Mouse (Mus musculus): Measurements from ENCODE around the gene Tusc2. TPM values are rescaled to one million over a fixed set of nuclear protein-coding genes. Genes with fewer than 3 reads are reported as not detected.

Tusc2 gene
- polyA plus RNA-seq, 1 experiment, result 127 TPM

GRCm38 (mm10) chr9:107566041-107566709 is 3.1 kb downstream of the Tusc2 start:
- H3K4me3 ChIP-seq (replicated peaks; ENCODE audit: insufficient read depth, low read depth, low read length), result no peak overlapping the region
- H3K27ac ChIP-seq (ENCODE audit: insufficient read depth, low read length), result no peak overlapping the region
- 53% methylated on average over 15 of the region's 15 CpGs for WGBS
- DNase-seq, result peak; percentile 74 to 84
- H3K4me1 ChIP-seq (ENCODE audit: control insufficient read depth, insufficient read depth, low read length), result peaks cover 16% of the 10 kb centered on the region
- H3K27me3 ChIP-seq (ENCODE audit: control insufficient read depth, insufficient read depth, low read length), result no peaks in the 10 kb centered on the region
- peak; percentile 86 for TF ChIP-seq CTCF (IDR thresholded peaks at IDR 0.05; ENCODE audit: borderline replicate concordance, insufficient read depth, low read depth, low read length)
- TF ChIP-seq POLR2A (IDR thresholded peaks at IDR 0.05; ENCODE audit: borderline replicate concordance, insufficient read depth, low read length), result no peak

- peaks cover 16% of the 10 kb centered on the region for H3K4me1 ChIP-seq (ENCODE audit: control insufficient read depth, insufficient read depth, low read length)
- no peak for TF ChIP-seq CTCF (IDR thresholded peaks at IDR 0.05; ENCODE audit: borderline replicate concordance, insufficient read depth, low read depth, low read length)
- no peak for TF ChIP-seq POLR2A (IDR thresholded peaks at IDR 0.05; ENCODE audit: borderline replicate concordance, insufficient read depth, low read length)
- 79% methylated on average over 3 of the region's 3 CpGs for WGBS
- no peak for DNase-seq
- no peaks in the 10 kb centered on the region for H3K27me3 ChIP-seq (ENCODE audit: control insufficient read depth, insufficient read depth, low read length)
- no peak overlapping the region for H3K4me3 ChIP-seq (replicated peaks; ENCODE audit: insufficient read depth, low read depth, low read length)
- H3K27ac ChIP-seq (ENCODE audit: insufficient read depth, low read length), result no peak overlapping the region
Measured at GRCm38 (mm10) chr9:107566855-107567254, 3.8 kb downstream of the Tusc2 start.

DNA sequence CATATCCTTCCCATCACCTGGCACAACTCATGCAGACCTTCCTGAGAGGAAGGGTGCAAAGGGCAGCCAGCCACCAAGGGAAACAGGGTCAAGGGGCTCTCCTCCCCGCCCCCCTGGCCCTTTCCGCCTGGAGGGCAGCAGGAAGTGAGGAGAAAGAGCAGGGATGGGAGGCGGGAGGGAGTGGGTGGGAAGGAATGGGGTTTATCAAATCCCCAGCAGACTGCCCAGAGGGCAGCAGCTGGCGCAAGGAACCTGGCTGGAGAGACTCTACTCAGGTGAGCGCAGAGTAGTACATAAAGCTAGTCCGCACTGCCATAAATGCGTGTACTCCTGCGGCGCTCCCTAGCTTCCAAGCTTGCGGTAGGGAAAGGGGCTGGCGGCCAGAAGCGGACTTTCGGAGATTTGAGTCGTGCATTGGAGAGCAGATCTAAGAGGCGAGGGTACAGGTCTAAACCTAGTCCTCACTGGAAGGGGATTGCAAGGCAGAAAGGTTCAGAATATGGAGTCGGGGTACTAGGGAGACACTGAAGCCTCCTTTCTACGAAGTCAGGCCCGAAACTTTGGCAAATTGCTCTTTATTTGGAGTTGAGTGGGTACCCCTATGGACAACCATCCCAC is 4.8 kb downstream of the Tusc2 start, which contains the start of gene Hyal2:
Gene Hyal2, plus strand, starts transcription at position 244 of the 618 bp plus-strand sequence.
- WGBS, result 50% methylated on average over 18 of the region's 18 CpGs

GRCm38 (mm10) chr9:107568331-107569261 is 5.5 kb downstream of the Tusc2 start:
- H3K27ac ChIP-seq (ENCODE audit: insufficient read depth, low read length), result peak overlapping the region; percentile 24; the same call in 1 of the 2 replicates
- H3K4me3 ChIP-seq (replicated peaks; ENCODE audit: insufficient read depth, low read depth, low read length), result peak overlapping the region; percentile 63
- peak; percentile 79 to 81 for DNase-seq
- 4% methylated on average over 41 of the region's 41 CpGs for WGBS
- TF ChIP-seq POLR2A (IDR thresholded peaks at IDR 0.05; ENCODE audit: borderline replicate concordance, insufficient read depth, low read length) (peak; percentile 34; the same call in 1 of the 2 replicates), CTCF (IDR thresholded peaks at IDR 0.05; ENCODE audit: borderline replicate concordance, insufficient read depth, low read depth, low read length) (no peak)
- H3K27me3 ChIP-seq (ENCODE audit: control insufficient read depth, insufficient read depth, low read length), result no peaks in the 10 kb centered on the region
- peaks cover 16% of the 10 kb centered on the region for H3K4me1 ChIP-seq (ENCODE audit: control insufficient read depth, insufficient read depth, low read length)

More for the DNA sequence above, 4.8 kb downstream of the Tusc2 start, which contains the start of gene Hyal2:
- Histone ChIP-seq H3K4me3 (replicated peaks; ENCODE audit: insufficient read depth, low read depth, low read length) (peak within 1 kb of the TSS; percentile 63), H3K27me3 (ENCODE audit: control insufficient read depth, insufficient read depth, low read length) (no peaks in the 10 kb centered on the region), H3K4me1 (ENCODE audit: control insufficient read depth, insufficient read depth, low read length) (peaks cover 16% of the 10 kb centered on the region), H3K27ac (ENCODE audit: insufficient read depth, low read length) (peak within 1 kb of the TSS; percentile 24; the same call in 1 of the 2 replicates)
- TF ChIP-seq CTCF (IDR thresholded peaks at IDR 0.05; ENCODE audit: borderline replicate concordance, insufficient read depth, low read depth, low read length), result no peak
- TF ChIP-seq POLR2A (IDR thresholded peaks at IDR 0.05; ENCODE audit: borderline replicate concordance, insufficient read depth, low read length), result no peak
- DNase-seq, result no peak

- TF ChIP-seq POLR2A (IDR thresholded peaks at IDR 0.05; ENCODE audit: borderline replicate concordance, insufficient read depth, low read length) (no peak), CTCF (IDR thresholded peaks at IDR 0.05; ENCODE audit: borderline replicate concordance, insufficient read depth, low read depth, low read length) (no peak)
- Histone ChIP-seq H3K4me1 (ENCODE audit: control insufficient read depth, insufficient read depth, low read length) (peaks cover 12% of the 10 kb centered on the region), H3K4me3 (replicated peaks; ENCODE audit: insufficient read depth, low read depth, low read length) (peak overlapping the region; percentile 63), H3K27me3 (ENCODE audit: control insufficient read depth, insufficient read depth, low read length) (no peaks in the 10 kb centered on the region), H3K27ac (ENCODE audit: insufficient read depth, low read length) (0 out of 2 replicates have a peak overlapping the region, but pooled peaks have one; percentile 12)
- WGBS, result 2% methylated on average over 23 of the region's 23 CpGs
- DNase-seq, result no peak
Measured at GRCm38 (mm10) chr9:107569270-107569669, 6.2 kb downstream of the Tusc2 start.

- WGBS, result 66% methylated on average over 13 of the region's 13 CpGs
- Histone ChIP-seq H3K27ac (ENCODE audit: insufficient read depth, low read length) (no peak overlapping the region), H3K4me3 (replicated peaks; ENCODE audit: insufficient read depth, low read depth, low read length) (peak overlapping the region; percentile 47), H3K27me3 (ENCODE audit: control insufficient read depth, insufficient read depth, low read length) (no peaks in the 10 kb centered on the region), H3K4me1 (ENCODE audit: control insufficient read depth, insufficient read depth, low read length) (peaks cover 11% of the 10 kb centered on the region)
- DNase-seq, result no peak
- no peak for TF ChIP-seq POLR2A (IDR thresholded peaks at IDR 0.05; ENCODE audit: borderline replicate concordance, insufficient read depth, low read length)
- no peak for TF ChIP-seq CTCF (IDR thresholded peaks at IDR 0.05; ENCODE audit: borderline replicate concordance, insufficient read depth, low read depth, low read length)
Measured at GRCm38 (mm10) chr9:107570016-107570415, 7.0 kb downstream of the Tusc2 start.

- 87% methylated on average over 21 of the region's 21 CpGs for whole genome bisulfite sequencing
- H3K4me3 ChIP-seq (replicated peaks; ENCODE audit: insufficient read depth, low read depth, low read length), result no peak overlapping the region
Measured at GRCm38 (mm10) chr9:107570845-107571244, 7.8 kb downstream of the Tusc2 start.

More at GRCm38 (mm10) chr9:107570845-107571244, 7.8 kb downstream of the Tusc2 start:
- Histone ChIP-seq H3K4me1 (ENCODE audit: control insufficient read depth, insufficient read depth, low read length) (peaks cover 16% of the 10 kb centered on the region), H3K27ac (ENCODE audit: insufficient read depth, low read length) (no peak overlapping the region), H3K27me3 (ENCODE audit: control insufficient read depth, insufficient read depth, low read length) (no peaks in the 10 kb centered on the region)
- TF ChIP-seq POLR2A (IDR thresholded peaks at IDR 0.05; ENCODE audit: borderline replicate concordance, insufficient read depth, low read length) (no peak), CTCF (IDR thresholded peaks at IDR 0.05; ENCODE audit: borderline replicate concordance, insufficient read depth, low read depth, low read length) (no peak)
- no peak for DNase-seq

All from cerebellum, adult 2 months (tissue).